Mouse (Mus musculus) CH12.LX (cell line): ENCODE results near the gene Iqcd.
A peak's percentile ranks its signal among the peaks of the same experiment; 100 is the strongest.

Source experiments
- CHD2 ChIP-seq: IDR thresholded peaks from 2 replicates; pipeline ENCODE4 v1.6.1; 2011; ENCODE audit warnings: low read length, improper control_type of control experiment
- CTCF ChIP-seq, 2 experiments: IDR thresholded peaks in 1 of 2; conservative IDR thresholded peaks in 1 of 2; 2 replicates each; pipeline ENCODE4 v1.5.1; 2011 to 2012; ENCODE audit warnings: low read depth in 2 of 2, low read length in 2 of 2, improper control_type of control experiment in 1 of 2, inconsistent platforms in 1 of 2, mild to moderate bottlenecking in 1 of 2, moderate library complexity in 1 of 2
- EP300 ChIP-seq: IDR thresholded peaks from 2 replicates; pipeline ENCODE4 v1.6.1; 2011; ENCODE audit warnings: low read length, improper control_type of control experiment
- GABPA ChIP-seq: IDR thresholded peaks from 2 replicates; pipeline ENCODE4 v1.6.1; 2012; ENCODE audit warnings: low read depth, low read length, improper control_type of control experiment, inconsistent platforms; ENCODE audit not compliant: insufficient replicate concordance
- HCFC1 ChIP-seq: IDR thresholded peaks from 2 replicates; pipeline ENCODE4 v1.6.1; 2012; ENCODE audit warnings: low read depth, mild to moderate bottlenecking, inconsistent platforms, low read length, improper control_type of control experiment
- MAFK ChIP-seq: IDR thresholded peaks from 2 replicates; pipeline ENCODE4 v1.6.1; 2011; ENCODE audit warnings: low read length, improper control_type of control experiment; ENCODE audit not compliant: insufficient replicate concordance
- NRF1 ChIP-seq: IDR thresholded peaks from 2 replicates; pipeline ENCODE4 v1.6.1; 2014; ENCODE audit warnings: low read depth, mild to moderate bottlenecking, inconsistent platforms, low read length, improper control_type of control experiment, moderate library complexity
- POLR2A ChIP-seq: IDR thresholded peaks from 2 replicates; pipeline ENCODE4 v1.6.1; 2011; ENCODE audit warnings: low read depth, mild to moderate bottlenecking, improper control_type of control experiment, low read length
- POLR2AphosphoS2 ChIP-seq: IDR thresholded peaks from 2 replicates; pipeline ENCODE4 v1.6.1; 2011; ENCODE audit warnings: low read depth, low read length, improper control_type of control experiment
- USF1 ChIP-seq: IDR thresholded peaks from 2 replicates; pipeline ENCODE4 v1.6.1; 2014; ENCODE audit warnings: low read depth, mild to moderate bottlenecking, inconsistent platforms, low read length, improper control_type of control experiment
- ZMIZ1 ChIP-seq: IDR thresholded peaks from 2 replicates; pipeline ENCODE4 v1.6.1; 2012; ENCODE audit warnings: low read depth, mild to moderate bottlenecking, inconsistent platforms, low read length, improper control_type of control experiment

GRCm38 (mm10) chr5:120590356-120591010 lies 1.7 kb downstream of the Iqcd start:
- no peak for TF ChIP-seq POLR2A
- no peak for TF ChIP-seq EP300
- no peak for TF ChIP-seq CHD2
- no peak for TF ChIP-seq USF1
- peak; percentile 16 to 59; a peak in 2 of 4 replicates for TF ChIP-seq CTCF (conservative IDR thresholded peaks at IDR 0.05 in 1 of 2, IDR thresholded peaks at IDR 0.05 in 1 of 2; ENCODE audit: low read depth in 2 of 2, low read length in 2 of 2)
- TF ChIP-seq ZMIZ1: no peak
- TF ChIP-seq HCFC1: no peak
- no peak for TF ChIP-seq POLR2AphosphoS2
- no peak for TF ChIP-seq GABPA
- TF ChIP-seq NRF1: no peak
- TF ChIP-seq MAFK: no peak
